In the genomic region with DNA sequence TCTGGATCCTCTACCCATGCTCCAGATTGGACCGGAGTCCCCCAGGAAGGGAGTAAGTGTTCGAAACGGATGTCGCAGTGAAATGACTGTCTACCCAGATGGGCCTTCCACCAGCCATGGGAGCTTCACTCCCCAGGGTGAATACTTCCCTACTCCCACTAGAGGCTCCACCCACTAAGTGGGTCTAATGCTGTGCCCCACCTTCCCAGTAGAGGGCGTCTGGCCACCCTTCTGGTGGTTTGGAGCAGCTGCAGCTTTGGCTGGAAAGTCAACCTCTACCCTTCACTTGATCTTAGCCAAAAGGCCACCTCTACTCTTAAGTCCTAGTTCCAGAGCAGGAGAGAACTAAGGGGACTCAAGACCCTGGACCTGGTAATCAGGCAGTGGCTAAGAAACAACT, we compare ENCODE assay signal across 10 mouse cellular contexts. TPM values are rescaled to one million over a fixed set of nuclear protein-coding genes. Genes with fewer than 3 reads are reported as not detected.
DNase-seq lines count a peak whose midpoint lies in the region; ATAC-seq and TF ChIP-seq lines count a peak whose summit lies in the region.
"Had no signal": no experiment of that assay in that cellular context is flagged by ENCODE, and none has a peak within 500 bp of the region (broad histone marks: within the 10 kb centered on the region; RNA-seq: fewer than 3 reads in every experiment).

No protein-coding gene starts in this region.

- H3K27ac ChIP-seq in MEL (ENCODE audit: control insufficient read depth, low read depth, low read length): no peak overlapping the region
- H3K27ac ChIP-seq in liver, postnatal 0 days (ENCODE audit: low read depth): no peak overlapping the region
- no peak overlapping the region for H3K27ac ChIP-seq in forebrain, embryonic 10.5 days

- H3K9me3 ChIP-seq in MEL (replicated peaks; ENCODE audit: insufficient read depth, low read length): no peaks in the 10 kb centered on the region
- H3K9me3 ChIP-seq in liver, postnatal 0 days (ENCODE audit: low read length): no peaks in the 10 kb centered on the region
- no peaks in the 10 kb centered on the region for H3K9me3 ChIP-seq in forebrain, embryonic 10.5 days

- TF ChIP-seq POLR2A in MEL (IDR thresholded peaks at IDR 0.05; ENCODE audit: control insufficient read depth in 1 of 2, insufficient read depth in 1 of 2, low read depth in 1 of 2, low read length in 2 of 2, poor library complexity in 1 of 2): no peak

- H3K4me2 ChIP-seq in liver, postnatal 0 days (ENCODE audit: low read depth, low read length): no peak overlapping the region

- WGBS in liver, postnatal 0 days (ENCODE audit: insufficient replicate concordance): 64% methylated on average over 5 of the region's 5 CpGs
- 59% methylated on average over 5 of the region's 5 CpGs for WGBS in forebrain, embryonic 10.5 days

- ATAC-seq in liver, postnatal 0 days: peak; percentile 68

- TF ChIP-seq RAD21 in MEL (IDR thresholded peaks at IDR 0.05; ENCODE audit: low read depth, low read length): peak; percentile 30

- H3K4me3 ChIP-seq in MEL (ENCODE audit: control insufficient read depth in 1 of 2, insufficient read depth in 1 of 2, low read depth in 2 of 2, low read length in 2 of 2): no peak overlapping the region
- H3K4me3 ChIP-seq in liver, postnatal 0 days (ENCODE audit: low read depth, low read length): no peak overlapping the region
- H3K4me3 ChIP-seq in forebrain, embryonic 10.5 days: no peak overlapping the region
- H3K4me3 ChIP-seq: erythroblast, embryonic 14.5 days had no signal

- H3K9ac ChIP-seq in MEL (ENCODE audit: control insufficient read depth, low read depth, low read length, poor library complexity, severe bottlenecking): no peak overlapping the region
- H3K9ac ChIP-seq in liver, postnatal 0 days (replicated peaks): no peak overlapping the region

- peaks cover 0 to 6% of the 10 kb centered on the region in 2 experiments; a peak in 1 of 4 replicates for H3K4me1 ChIP-seq in MEL (ENCODE audit: control insufficient read depth in 1 of 2, insufficient read depth in 2 of 2, low read length in 2 of 2)
- H3K4me1 ChIP-seq in liver, postnatal 0 days (ENCODE audit: insufficient read depth): no peaks in the 10 kb centered on the region
- no peaks in the 10 kb centered on the region for H3K4me1 ChIP-seq in forebrain, embryonic 10.5 days

- intact Hi-C loops in gastrocnemius, postnatal 14 days (cut with DNase I; ENCODE audit: low total_unique reads): no loop called here

- H3K79me2 ChIP-seq in MEL (ENCODE audit: control insufficient read depth, insufficient read depth, low read length, poor library complexity): no peaks in the 10 kb centered on the region

- no peaks in the 10 kb centered on the region for H3K36me3 ChIP-seq in MEL (ENCODE audit: control insufficient read depth in 1 of 2, insufficient read depth in 2 of 2, low read length in 2 of 2)
- H3K36me3 ChIP-seq in liver, postnatal 0 days (replicated peaks; ENCODE audit: insufficient read depth, low read length): no peaks in the 10 kb centered on the region
- no peaks in the 10 kb centered on the region for H3K36me3 ChIP-seq in splenic B cell, adult 2 months (ENCODE audit: control insufficient read depth, insufficient read depth, low read length, poor library complexity, severe bottlenecking)
- no peaks in the 10 kb centered on the region for H3K36me3 ChIP-seq in forebrain, embryonic 10.5 days (replicated peaks)

- TF ChIP-seq EP300 in MEL (IDR thresholded peaks at IDR 0.05; ENCODE audit: low read depth in 1 of 2, low read length in 2 of 2): no peak
- TF ChIP-seq EP300 in liver, postnatal 0 days (IDR thresholded peaks at IDR 0.05; ENCODE audit: low read depth): no peak

- H3K27me3 ChIP-seq in MEL (ENCODE audit: control insufficient read depth in 1 of 2, insufficient read depth in 2 of 2, low read length in 2 of 2): no peaks in the 10 kb centered on the region
- H3K27me3 ChIP-seq in liver, postnatal 0 days (ENCODE audit: insufficient read depth, low read length): no peaks in the 10 kb centered on the region
- H3K27me3 ChIP-seq in splenic B cell, adult 2 months (ENCODE audit: control insufficient read depth, insufficient read depth, low read length, poor library complexity, severe bottlenecking): no peaks in the 10 kb centered on the region
- no peaks in the 10 kb centered on the region for H3K27me3 ChIP-seq in forebrain, embryonic 10.5 days (ENCODE audit: poor library complexity, severe bottlenecking)

- peak; percentile 25 to 35 for DNase-seq in left cerebral cortex, adult 18-20 months (ENCODE audit: low spot score in 2 of 2)
- DNase-seq in left cerebral cortex, adult 11 months (ENCODE audit: low spot score): no peak
- DNase-seq in MEL (ENCODE audit: low read depth, low spot score): peak; percentile 56
- DNase-seq in adrenal gland, postnatal 4 days (ENCODE audit: low spot score in 2 of 2): peak; percentile 37 to 48
- DNase-seq in gastrocnemius, postnatal 14 days: peak; percentile 45
- peak; percentile 74 for DNase-seq in liver, postnatal 0 days
- DNase-seq in splenic B cell, adult 2 months (ENCODE audit: low read depth, low spot score): peak; percentile 10
- DNase-seq in forebrain, embryonic 10.5 days (ENCODE audit: extremely low spot score, low spot score): no peak

- TF ChIP-seq CTCF in MEL (IDR thresholded peaks at IDR 0.05 in 2 of 3, conservative IDR thresholded peaks at IDR 0.05 in 1 of 3; ENCODE audit: control insufficient read depth in 1 of 3, insufficient read depth in 1 of 3, low read depth in 2 of 3, low read length in 3 of 3, poor library complexity in 1 of 3, severe bottlenecking in 1 of 3): peak; percentile 57 to 78 (median 68)
- peak; percentile 80 for TF ChIP-seq CTCF in liver, postnatal 0 days (IDR thresholded peaks at IDR 0.05; ENCODE audit: low read depth)

TF ChIP-seq in MEL, 35 proteins besides CTCF, POLR2A, EP300 and RAD21:
- no peak for TF ChIP-seq BHLHE40 (IDR thresholded peaks at IDR 0.05; ENCODE audit: borderline replicate concordance, low read depth, low read length)
- TF ChIP-seq SMC3 (IDR thresholded peaks at IDR 0.05; ENCODE audit: low read depth, low read length): peak; percentile 66

RNA-seq across cellular contexts. Expression of gene Gprin2, which starts 12.8 kb away (rescaled TPM):
- 1 to 10 TPM; 3.1 to 3.7 TPM for total RNA-seq in left cerebral cortex, adult 18-20 months (2021)
- under 0.01 and 0.03 TPM in 2 replicates for total RNA-seq in MEL (2012; rRNA removed)
- polyA plus RNA-seq in MEL (2012; ENCODE audit: insufficient read depth in 1 of 2, insufficient read length in 2 of 2, low read depth in 1 of 2, low replicate concordance in 2 of 2, missing spikeins in 1 of 2): under 1 TPM in 1 of 2 experiments, not detected in 1; 0.01 TPM
- total RNA-seq in adrenal gland, postnatal 4 days (2021): 1 to 10 TPM; 3.0 to 3.9 TPM
- total RNA-seq in gastrocnemius, postnatal 14 days (2021): under 1 TPM; 0.16 to 0.86 TPM
- 0.01 and 0.11 TPM in 2 replicates for polyA plus RNA-seq in liver, postnatal 0 days (2015; fragmentation: Nextera tagmentation; extraction: Ambion mirVana)
- polyA plus RNA-seq in forebrain, embryonic 10.5 days (2016; fragmentation: Nextera tagmentation; extraction: Ambion mirVana): 0.32 and 0.33 TPM in 2 replicates
- polyA plus RNA-seq: erythroblast, embryonic 14.5 days had no signal

RNA-seq across cellular contexts. Expression of gene Syt15, which starts 30.8 kb away (rescaled TPM):
- under 1 TPM; 0.37 to 0.66 TPM for total RNA-seq in left cerebral cortex, adult 18-20 months (2021)
- total RNA-seq in MEL (2012; rRNA removed): not detected in 2 replicates
- polyA plus RNA-seq in MEL (2012; ENCODE audit: insufficient read depth in 1 of 2, insufficient read length in 2 of 2, low read depth in 1 of 2, low replicate concordance in 2 of 2, missing spikeins in 1 of 2): under 1 TPM in 1 of 2 experiments, not detected in 1; 0.06 TPM
- total RNA-seq in adrenal gland, postnatal 4 days (2021): 1 to 10 TPM; 1.1 to 1.3 TPM
- under 1 TPM; 0.78 to 0.82 TPM for total RNA-seq in gastrocnemius, postnatal 14 days (2021)
- 0.07 and 0.11 TPM in 2 replicates for polyA plus RNA-seq in liver, postnatal 0 days (2015; fragmentation: Nextera tagmentation; extraction: Ambion mirVana)
- polyA plus RNA-seq in forebrain, embryonic 10.5 days (2016; fragmentation: Nextera tagmentation; extraction: Ambion mirVana): 0.06 and 0.10 TPM in 2 replicates
- polyA plus RNA-seq: erythroblast, embryonic 14.5 days had no signal

RNA-seq across cellular contexts. Expression of gene Npy4r, which starts 36.3 kb away (rescaled TPM):
- total RNA-seq in left cerebral cortex, adult 18-20 months (2021): not detected
- total RNA-seq in MEL (2012; rRNA removed): not detected in 2 replicates
- not detected for polyA plus RNA-seq in MEL (2012; ENCODE audit: insufficient read depth in 1 of 2, insufficient read length in 2 of 2, low read depth in 1 of 2, low replicate concordance in 2 of 2, missing spikeins in 1 of 2)
- under 1 TPM in 1 of 2 experiments, not detected in 1; 0.20 TPM for total RNA-seq in adrenal gland, postnatal 4 days (2021)
- under 1 TPM; 0.09 to 0.23 TPM for total RNA-seq in gastrocnemius, postnatal 14 days (2021)
- polyA plus RNA-seq in liver, postnatal 0 days (2015; fragmentation: Nextera tagmentation; extraction: Ambion mirVana): not detected in 2 replicates
- not detected in 2 replicates for polyA plus RNA-seq in forebrain, embryonic 10.5 days (2016; fragmentation: Nextera tagmentation; extraction: Ambion mirVana)
- total RNA-seq: left cerebral cortex, postnatal 25 days had no signal
- polyA plus RNA-seq: erythroblast, embryonic 14.5 days had no signal

Comparison
In these comparisons a context has a peak if more than half of its experiments do, and no peak if none do; other contexts are left out.
1. DNase-seq: peak in left cerebral cortex, adult 18-20 months (2 of 2), MEL (single experiment), adrenal gland, postnatal 4 days (2 of 2), gastrocnemius, postnatal 14 days (single experiment), liver, postnatal 0 days (single experiment) and splenic B cell, adult 2 months (single experiment); none in left cerebral cortex, adult 11 months (single experiment) and forebrain, embryonic 10.5 days (single experiment).